Mouse (Mus musculus): ENCODE results near the gene Smpd3.

Smpd3 gene

GRCm38 (mm10) chr8:106337852-106338521 lies at the start of gene Smpd3:
TSS of gene Smpd3 (minus strand) at chr8:106337988.
- DNase-seq, result peak; percentile 98

DNA sequence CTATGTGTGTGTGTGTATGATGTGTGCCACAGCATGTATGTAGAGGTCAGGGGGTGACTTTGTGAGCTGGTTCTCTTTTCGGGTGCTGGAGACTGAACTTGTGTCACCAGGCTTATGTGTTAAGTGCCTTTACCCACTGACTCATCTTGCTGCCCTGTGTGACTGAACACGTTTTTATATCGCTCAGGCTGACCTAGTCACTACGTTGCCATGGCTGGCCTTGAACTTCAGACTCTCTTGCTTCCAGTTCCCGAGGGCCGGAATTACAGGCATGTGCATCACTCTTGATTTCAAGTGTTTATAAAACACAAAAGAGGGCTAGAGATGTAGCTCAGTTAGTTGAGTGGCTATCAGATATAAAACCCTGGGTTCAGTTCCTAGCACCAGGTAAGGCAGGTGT lies 43.2 kb upstream of the Smpd3 start:
- DNase-seq, result no peak

- no peak for DNase-seq
These were observed 41.6 kb upstream of the Smpd3 start for GRCm38 (mm10) chr8:106379357-106379756.

DNA sequence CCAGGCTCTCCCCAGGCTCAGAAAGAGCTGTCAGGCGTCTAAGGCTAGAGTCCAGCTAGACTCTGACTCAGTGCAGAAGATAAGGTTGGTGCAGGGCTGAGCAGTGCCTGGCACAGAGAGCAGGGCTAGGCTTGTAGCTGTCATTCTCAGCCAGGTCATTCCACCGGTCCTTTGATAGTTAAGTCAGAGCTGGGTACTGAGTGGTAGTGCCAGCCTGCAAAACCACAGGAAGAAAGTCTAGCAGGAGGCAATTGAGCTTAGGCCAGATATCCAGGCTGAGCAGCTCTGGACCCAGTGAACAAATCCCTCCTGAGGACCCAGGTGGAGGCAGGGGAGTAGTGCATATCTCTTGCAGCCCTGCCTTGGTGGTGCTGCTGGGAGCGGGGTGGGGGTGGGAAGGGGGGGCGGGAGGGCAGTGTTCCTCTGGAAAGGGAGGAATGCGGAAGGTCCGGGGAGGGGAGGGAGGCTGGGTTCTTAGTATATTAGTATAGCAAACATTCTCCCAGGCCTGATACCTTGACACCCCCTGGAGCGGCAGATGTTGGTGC lies 40.8 kb upstream of the Smpd3 start:
- no peak for DNase-seq

DNA sequence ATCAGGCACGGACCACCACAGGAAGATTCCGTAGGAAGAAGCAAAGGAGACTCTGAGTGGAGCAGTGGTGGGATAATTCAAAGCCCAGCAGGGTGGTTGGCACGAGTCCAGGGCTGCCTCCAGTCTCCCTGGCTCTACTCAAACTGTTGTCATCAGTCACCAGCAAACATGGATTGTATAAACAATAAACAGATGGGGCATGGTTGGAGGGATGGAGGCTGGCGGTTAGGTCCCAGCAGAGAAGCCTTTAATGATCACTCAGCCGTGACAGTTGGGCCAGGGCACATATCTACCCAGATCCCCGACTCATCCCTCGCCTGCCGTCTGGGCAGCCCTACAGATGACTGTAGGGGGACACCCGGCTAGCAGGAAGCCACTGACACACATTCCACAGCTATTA lies 39.1 kb upstream of the Smpd3 start:
- DNase-seq, result no peak

DNA sequence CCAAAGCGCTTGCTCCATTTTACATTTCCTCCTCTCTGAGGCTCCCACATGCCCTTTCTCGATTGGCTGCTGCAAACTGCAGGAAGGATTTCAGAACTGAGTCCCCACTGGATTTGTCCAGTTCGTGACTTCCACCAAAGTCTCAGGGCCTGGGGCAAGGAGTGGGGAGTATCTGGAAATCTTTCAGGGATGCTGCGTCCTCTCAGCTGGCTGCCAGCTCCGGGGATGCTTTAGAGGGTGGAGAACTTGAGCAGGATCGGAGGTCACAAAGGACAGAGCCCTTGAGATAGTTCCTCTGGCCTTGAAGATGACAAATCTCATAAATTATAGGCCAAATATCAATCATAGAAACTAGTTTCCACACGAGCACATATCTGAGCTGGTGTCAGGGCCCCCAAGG lies 38.2 kb upstream of the Smpd3 start:
- DNase-seq, result no peak

- DNase-seq, result no peak
These were observed 31.3 kb upstream of the Smpd3 start for GRCm38 (mm10) chr8:106369069-106369468.

- peak; percentile 21 for DNase-seq
These were observed 30.7 kb upstream of the Smpd3 start for GRCm38 (mm10) chr8:106368501-106368900.

DNA sequence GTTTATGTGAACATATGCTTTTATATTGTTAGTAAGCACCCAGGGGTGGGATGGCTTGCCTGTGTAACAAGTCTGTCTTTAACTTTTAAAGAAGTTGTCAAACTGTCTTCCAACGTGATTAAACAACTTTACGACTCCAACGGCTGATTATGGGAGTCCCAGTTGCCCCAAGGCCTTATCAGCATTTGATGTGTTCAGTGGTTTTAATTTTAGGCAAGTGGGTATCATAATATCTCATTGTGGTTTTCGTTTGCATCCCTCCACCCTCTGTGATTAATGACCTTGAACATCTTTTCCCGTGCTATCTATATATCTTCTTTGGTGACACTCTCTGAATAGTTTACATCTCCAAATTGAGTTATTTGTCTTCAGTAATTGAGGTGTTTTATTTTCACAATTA lies 27.0 kb upstream of the Smpd3 start:
- no peak for DNase-seq

- no peak for DNase-seq
These were observed 26.5 kb upstream of the Smpd3 start for GRCm38 (mm10) chr8:106364278-106364677.

DNA sequence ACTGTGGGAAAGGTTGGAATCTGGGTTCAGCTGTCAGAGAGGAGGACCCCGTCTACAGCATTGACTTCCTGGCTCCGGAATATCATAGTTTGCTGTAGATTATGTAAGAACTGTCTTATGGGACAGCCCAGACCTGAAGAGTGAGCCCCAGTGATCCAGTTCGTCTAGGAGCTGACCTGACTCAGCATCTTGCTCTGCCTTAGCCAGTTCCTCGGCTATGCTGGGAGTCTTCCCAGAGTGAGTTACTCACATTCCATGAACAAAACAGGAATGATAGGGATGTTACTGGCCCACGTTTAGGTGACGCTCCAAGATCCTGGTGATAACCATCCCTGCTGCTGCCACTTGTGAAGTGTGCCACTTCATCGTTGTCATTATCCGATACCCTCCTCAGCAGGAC lies 25.5 kb upstream of the Smpd3 start:
- DNase-seq, result no peak

DNA sequence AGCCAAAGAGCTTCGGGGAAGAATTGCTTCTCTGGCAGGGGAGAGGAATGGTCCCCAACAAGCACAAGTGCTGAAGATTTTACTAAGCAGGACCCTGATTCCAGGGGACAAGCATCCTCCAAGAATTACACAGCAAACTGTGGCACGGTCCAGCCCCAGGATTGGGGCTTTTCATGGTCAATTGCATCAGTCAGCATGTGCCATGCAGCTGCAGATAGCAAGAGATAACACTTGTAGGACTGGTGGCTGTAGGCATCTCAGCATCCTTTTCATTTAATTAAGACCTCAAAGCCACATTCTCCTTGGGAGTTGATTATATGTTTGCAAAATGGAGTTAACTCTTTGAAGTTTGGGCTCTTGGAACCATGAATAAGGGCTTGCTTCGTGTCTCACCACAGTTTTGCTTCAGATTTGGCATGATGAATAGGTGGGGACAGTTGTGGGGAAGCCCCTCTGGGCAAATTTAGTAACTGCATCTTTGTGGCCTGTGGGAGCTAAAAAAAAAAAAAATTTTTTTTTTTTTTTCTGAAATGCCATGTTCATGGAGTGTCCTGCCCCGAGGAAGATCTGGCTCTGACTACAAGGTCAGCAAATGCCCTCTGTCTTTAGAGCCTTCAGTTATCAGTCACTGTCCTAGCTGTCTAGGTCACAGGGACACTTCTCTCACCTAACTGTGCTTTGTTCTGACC lies 22.0 kb upstream of the Smpd3 start:
- DNase-seq, result no peak

DNA sequence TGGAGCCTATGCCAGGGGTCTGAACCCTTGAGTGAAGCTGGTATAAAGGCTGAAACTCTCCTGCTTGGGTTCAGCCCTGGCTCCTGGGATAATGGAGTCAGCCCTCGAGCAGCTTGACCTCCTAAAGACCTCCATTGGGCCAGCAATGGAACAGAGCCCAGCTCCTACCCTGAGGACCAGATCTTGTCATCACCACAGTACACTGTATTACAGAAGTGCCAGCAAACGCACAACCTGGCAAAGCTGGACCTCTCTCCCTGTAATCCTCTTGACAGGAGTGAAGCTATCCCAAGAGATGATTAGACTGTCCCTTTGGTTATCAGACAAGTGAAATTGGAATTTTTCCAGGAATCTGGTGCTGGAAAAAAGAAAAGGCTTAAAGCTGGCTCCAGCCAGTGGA lies 13.3 kb upstream of the Smpd3 start:
- no peak for DNase-seq

- DNase-seq, result no peak
These were observed 11.6 kb upstream of the Smpd3 start for GRCm38 (mm10) chr8:106349398-106349797.

DNA sequence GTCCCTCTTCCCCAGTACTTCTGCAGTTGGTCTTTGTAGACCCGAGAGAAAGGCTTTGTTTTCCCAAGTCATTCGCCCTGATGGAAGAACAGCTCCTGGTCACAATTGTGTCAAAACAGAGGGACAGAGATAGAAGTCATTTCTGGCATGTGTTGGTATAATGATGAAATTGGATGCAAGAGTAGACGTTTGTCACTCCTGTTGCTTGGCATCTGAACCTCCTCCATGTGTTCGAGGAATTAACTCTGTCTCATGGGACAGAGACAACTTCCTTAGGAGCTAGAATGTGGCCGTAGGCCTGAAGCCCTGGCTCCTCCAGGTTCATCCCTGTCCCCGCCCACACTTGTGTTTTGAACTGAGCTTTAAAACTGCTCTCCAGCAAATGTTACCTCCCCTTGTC lies 8.3 kb upstream of the Smpd3 start:
- no peak for DNase-seq

DNA sequence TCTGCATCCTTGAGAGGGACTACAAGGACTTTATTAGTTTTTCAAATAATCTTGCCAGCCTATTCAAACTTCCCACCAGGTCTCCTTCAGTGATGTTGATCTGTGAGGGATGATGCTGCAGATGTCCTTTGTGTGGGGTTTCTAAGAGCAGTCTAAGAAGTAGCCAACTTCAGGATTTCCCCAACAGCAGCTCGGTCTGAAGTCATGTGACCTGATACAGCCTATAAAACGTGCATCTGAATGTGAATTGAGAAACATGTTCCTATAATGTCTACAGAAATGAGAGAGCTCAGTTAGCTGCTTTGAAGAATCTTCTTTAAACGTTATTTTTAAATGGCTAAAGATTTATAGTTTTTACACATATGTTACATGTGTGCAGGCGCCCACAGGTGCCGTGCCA lies 5.7 kb upstream of the Smpd3 start:
- no peak for DNase-seq

GRCm38 (mm10) chr8:106342828-106343227 lies 5.0 kb upstream of the Smpd3 start:
- DNase-seq, result no peak

GRCm38 (mm10) chr8:106338741-106339209 lies 987 bp upstream of the Smpd3 start:
- no peak for DNase-seq

GRCm38 (mm10) chr8:106336561-106336960 lies 1.2 kb downstream of the Smpd3 start:
- peak; percentile 25 for DNase-seq

DNA sequence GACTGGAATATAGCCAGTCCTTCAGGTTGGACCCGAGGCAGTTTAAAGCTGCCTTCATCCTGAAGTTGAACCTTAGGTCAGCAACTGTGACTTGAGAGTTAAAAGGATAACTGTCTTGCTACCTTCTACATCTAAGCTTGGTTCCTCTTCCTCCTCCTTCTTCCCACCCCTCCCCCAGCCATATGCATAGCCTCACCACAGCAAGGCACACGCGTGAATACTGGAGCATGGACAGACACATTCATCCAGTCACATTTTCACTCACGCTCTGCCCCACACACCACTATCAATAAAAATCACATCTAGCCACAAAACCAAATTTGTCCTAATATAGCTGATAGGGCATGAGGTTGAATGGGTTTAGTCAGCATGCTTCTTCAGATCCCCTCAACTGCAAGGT lies 1.8 kb downstream of the Smpd3 start:
- DNase-seq, result no peak

DNA sequence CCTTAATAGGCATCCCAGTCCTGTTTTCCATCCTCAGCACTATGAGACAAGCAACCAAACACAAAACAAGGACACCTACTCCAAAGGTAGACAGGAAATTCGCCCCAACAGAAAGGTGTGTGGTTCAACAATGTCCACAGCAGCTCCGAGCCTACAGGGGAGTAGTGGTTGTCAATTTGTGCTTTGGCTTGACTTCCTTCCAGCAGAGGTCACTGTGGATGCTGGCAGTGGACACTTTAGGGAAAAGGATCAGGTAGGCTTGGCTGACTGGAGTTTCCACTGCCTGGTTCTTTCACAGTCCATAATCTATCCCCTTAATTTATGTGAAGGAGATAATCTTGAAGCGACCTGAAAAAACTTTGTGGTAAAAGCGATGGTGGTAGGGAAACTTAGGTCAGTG lies 2.6 kb downstream of the Smpd3 start:
- no peak for DNase-seq

DNA sequence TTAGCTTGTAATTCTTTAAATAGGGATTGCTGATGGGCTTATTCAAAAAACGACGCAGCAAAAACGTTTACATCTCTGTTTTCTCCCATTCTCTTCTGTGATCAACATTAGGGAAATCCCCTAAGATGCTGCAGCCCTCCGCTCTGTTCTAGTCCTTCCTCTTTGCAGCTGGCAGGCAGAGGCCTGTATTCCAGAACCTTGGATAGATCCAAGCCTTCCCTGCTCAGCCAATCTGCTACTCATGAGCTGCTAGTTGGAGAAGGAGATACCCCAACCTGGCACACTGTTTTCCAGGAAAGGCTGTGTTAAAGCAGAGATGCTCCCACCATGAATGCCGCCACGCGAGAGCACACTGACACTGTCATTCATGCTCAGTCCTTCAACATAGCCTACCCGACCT lies 4.4 kb downstream of the Smpd3 start:
- DNase-seq, result no peak

- no peak for DNase-seq
These were observed 5.3 kb downstream of the Smpd3 start for GRCm38 (mm10) chr8:106332498-106332897.

DNA sequence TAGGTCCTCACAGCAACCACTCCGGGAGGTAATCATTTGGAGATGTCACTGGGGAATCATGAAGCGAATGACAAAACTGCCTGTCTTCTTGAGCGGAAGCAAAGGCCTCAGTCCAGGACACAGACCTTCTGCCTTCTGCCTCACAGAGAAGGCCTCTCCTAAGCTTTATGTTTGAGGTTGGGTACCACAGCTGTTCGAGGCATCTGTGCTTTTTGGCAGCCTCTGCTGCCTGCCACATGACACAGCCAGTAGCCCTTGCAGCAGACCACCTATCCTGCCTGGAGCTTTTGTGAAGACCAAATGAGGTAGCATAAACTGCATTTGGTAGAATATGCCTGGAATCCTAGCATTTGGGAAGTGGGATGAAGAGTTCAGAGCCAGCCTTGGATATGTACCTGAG lies 11.2 kb downstream of the Smpd3 start:
- DNase-seq, result no peak

- no peak for DNase-seq
These were observed 16.4 kb downstream of the Smpd3 start for GRCm38 (mm10) chr8:106321434-106321833.
